Mouse (Mus musculus) testis, adult 2 months (tissue): Measurements from ENCODE around the gene Nsd2.

Experiments
- CTCF ChIP-seq: fragments of 200-500 bp; IDR thresholded peaks from 2 replicates; pipeline ENCODE4 v1.5.1; 2012; ENCODE audit warnings: low read depth, mild to moderate bottlenecking, inconsistent platforms, low read length, moderate library complexity; ENCODE audit not compliant: control insufficient read depth, insufficient read depth, insufficient replicate concordance
- POLR2A ChIP-seq: fragments of 200-500 bp; IDR thresholded peaks from 2 replicates; pipeline ENCODE4 v1.6.1; 2012; ENCODE audit warnings: low read depth, mild to moderate bottlenecking, inconsistent platforms, low read length, moderate library complexity; ENCODE audit not compliant: control insufficient read depth

DNA sequence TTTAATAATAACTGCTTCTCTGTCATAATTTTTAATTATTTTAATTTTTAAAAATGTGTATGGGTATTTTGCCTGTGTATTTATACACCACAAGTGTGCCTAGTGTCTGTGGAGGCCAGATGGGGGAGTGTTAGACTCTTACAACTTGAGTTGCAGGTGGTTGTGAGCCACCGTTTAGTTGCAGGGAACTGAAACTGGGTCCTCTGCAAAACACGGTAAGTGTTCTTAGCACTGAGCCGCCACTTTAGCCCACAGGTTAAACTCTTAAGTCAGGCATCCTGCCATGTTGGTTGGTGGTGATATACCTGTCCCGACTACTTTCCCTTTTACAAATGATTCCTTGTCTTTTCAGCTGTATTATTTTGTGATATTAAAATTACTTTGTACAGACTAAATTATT is 22.0 kb downstream of the Nsd2 start:
- TF ChIP-seq POLR2A: no peak
- no peak for TF ChIP-seq CTCF
